Mouse (Mus musculus): ENCODE results near the gene Wdr90. TPM values are rescaled to one million over a fixed set of nuclear protein-coding genes. Genes with fewer than 3 reads are reported as not detected.

Wdr90 gene
- polyA plus RNA-seq, 1 experiment from 2014 or later: 8.2 TPM

DNA sequence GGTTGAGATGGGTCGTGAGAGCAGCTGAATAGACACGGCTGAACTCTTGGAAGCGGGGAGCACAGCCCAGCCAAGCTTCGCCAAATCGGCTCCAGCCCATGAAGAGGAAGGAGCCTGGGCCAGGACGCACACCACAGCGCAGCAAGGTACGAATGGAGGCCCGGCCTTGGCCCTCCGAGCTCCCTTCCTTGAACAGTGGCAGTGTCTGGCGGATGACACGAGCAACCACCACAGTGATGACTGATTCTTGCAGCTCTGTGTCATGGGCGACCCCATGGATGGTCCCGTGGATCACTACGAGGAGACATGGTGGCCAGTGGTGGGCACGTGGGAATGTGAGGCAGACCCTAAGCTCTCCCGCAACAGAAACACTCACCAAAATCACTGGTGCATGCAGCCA lies 66.3 kb downstream of the Wdr90 start:
- WGBS: 87% methylated on average over 17 of the region's 17 CpGs
- no peak overlapping the region for H3K4me2 ChIP-seq (ENCODE audit: low read length)
- 0 out of 2 replicates have a peak, but pooled peaks cover 3% of the 10 kb centered on the region for H3K36me3 ChIP-seq (ENCODE audit: control insufficient read depth, insufficient read depth, low read length)
- H3K4me3 ChIP-seq (ENCODE audit: control insufficient read depth in 1 of 2, insufficient read depth in 1 of 2, low read depth in 1 of 2, low read length in 2 of 2): no peak overlapping the region
- H3K27ac ChIP-seq (replicated peaks in 1 of 2; ENCODE audit: control insufficient read depth in 1 of 2, insufficient read depth in 1 of 2, low read depth in 2 of 2, low read length in 2 of 2): no peak overlapping the region
- no peak overlapping the region for H3K9ac ChIP-seq (ENCODE audit: low read length)
- peaks cover 21 to 36% of the 10 kb centered on the region in 2 experiments for H3K4me1 ChIP-seq (ENCODE audit: control insufficient read depth in 2 of 2, insufficient read depth in 2 of 2, low read length in 2 of 2)
- no peak for ATAC-seq (ENCODE audit: insufficient number of reproducible peaks, insufficient read depth, low FRiP score, low read depth)
- H3K9me3 ChIP-seq (ENCODE audit: control insufficient read depth, low read length): no peaks in the 10 kb centered on the region
- H3K27me3 ChIP-seq (ENCODE audit: control insufficient read depth, insufficient read depth, low read length): no peaks in the 10 kb centered on the region

Small RNA genes within 50 kb of the gene (microRNA-seq; reads per million reads assigned to microRNA genes)
- 1.7 reads per million for gene Mir3082

Other genes starting within 250 kb of the Wdr90 start
- gene Gng13, start 144.3 kb downstream of the Wdr90 start, polyA plus RNA-seq (2014; fragmentation: Nextera tagmentation; extraction: Ambion mirVana): 2.4 and 3.7 TPM in 2 replicates
- gene Chtf18, start 134.1 kb downstream of the Wdr90 start, polyA plus RNA-seq (2014; fragmentation: Nextera tagmentation; extraction: Ambion mirVana): 8.0 and 9.5 TPM in 2 replicates
- 12.0 and 13.4 TPM in 2 replicates for gene Rpusd1, start 133.8 kb downstream of the Wdr90 start, polyA plus RNA-seq (2014; fragmentation: Nextera tagmentation; extraction: Ambion mirVana)
- gene Mslnl, start 125.5 kb downstream of the Wdr90 start, polyA plus RNA-seq (2014; fragmentation: Nextera tagmentation; extraction: Ambion mirVana): not detected in 2 replicates
- 31.9 and 34.7 TPM in 2 replicates for gene Msln, start 107.1 kb downstream of the Wdr90 start, polyA plus RNA-seq (2014; fragmentation: Nextera tagmentation; extraction: Ambion mirVana)
- 36.6 and 37.2 TPM in 2 replicates for gene Narfl, start 87.7 kb downstream of the Wdr90 start, polyA plus RNA-seq (2014; fragmentation: Nextera tagmentation; extraction: Ambion mirVana)
- 59.4 and 60.2 TPM in 2 replicates for gene Haghl, start 75.8 kb downstream of the Wdr90 start, polyA plus RNA-seq (2014; fragmentation: Nextera tagmentation; extraction: Ambion mirVana)
- 0.09 TPM in 1 of 2 replicates, not detected in the other for gene Ccdc78, start 74.9 kb downstream of the Wdr90 start, polyA plus RNA-seq (2014; fragmentation: Nextera tagmentation; extraction: Ambion mirVana)
- gene Fam173a, start 68.6 kb downstream of the Wdr90 start, polyA plus RNA-seq (2014; fragmentation: Nextera tagmentation; extraction: Ambion mirVana): 58.4 and 76.0 TPM in 2 replicates
- not detected in 2 replicates for gene AC134908.4, start 65.8 kb downstream of the Wdr90 start, polyA plus RNA-seq (2014; fragmentation: Nextera tagmentation; extraction: Ambion mirVana)
- 3.3 and 10.1 TPM in 2 replicates for gene Metrn, start 64.4 kb downstream of the Wdr90 start, polyA plus RNA-seq (2014; fragmentation: Nextera tagmentation; extraction: Ambion mirVana)
- gene Fbxl16, start 52.4 kb downstream of the Wdr90 start, polyA plus RNA-seq (2014; fragmentation: Nextera tagmentation; extraction: Ambion mirVana): 0.85 and 1.1 TPM in 2 replicates
- 15.2 and 17.3 TPM in 2 replicates for gene Wdr24, start 37.9 kb downstream of the Wdr90 start, polyA plus RNA-seq (2014; fragmentation: Nextera tagmentation; extraction: Ambion mirVana)
- 28.8 and 30.0 TPM in 2 replicates for gene Jmjd8, start 32.6 kb downstream of the Wdr90 start, polyA plus RNA-seq (2014; fragmentation: Nextera tagmentation; extraction: Ambion mirVana)
- 282 and 298 TPM in 2 replicates for gene Stub1, start 28.1 kb downstream of the Wdr90 start, polyA plus RNA-seq (2014; fragmentation: Nextera tagmentation; extraction: Ambion mirVana)
- gene Rhbdl1, start 24.2 kb downstream of the Wdr90 start, polyA plus RNA-seq (2014; fragmentation: Nextera tagmentation; extraction: Ambion mirVana): 1.2 and 1.5 TPM in 2 replicates
- gene Gm20683, start 19.7 kb downstream of the Wdr90 start, polyA plus RNA-seq (2014; fragmentation: Nextera tagmentation; extraction: Ambion mirVana): 1.2 and 1.9 TPM in 2 replicates
- 11.5 and 12.7 TPM in 2 replicates for gene Rhot2, start 16.6 kb downstream of the Wdr90 start, polyA plus RNA-seq (2014; fragmentation: Nextera tagmentation; extraction: Ambion mirVana)
- gene Mcrip2, start 7.3 kb upstream of the Wdr90 start, polyA plus RNA-seq (2014; fragmentation: Nextera tagmentation; extraction: Ambion mirVana): 164 and 184 TPM in 2 replicates
- 36.7 and 41.7 TPM in 2 replicates for gene Mettl26, start 13.6 kb upstream of the Wdr90 start, polyA plus RNA-seq (2014; fragmentation: Nextera tagmentation; extraction: Ambion mirVana)
- gene Wfikkn1, start 19.4 kb upstream of the Wdr90 start, polyA plus RNA-seq (2014; fragmentation: Nextera tagmentation; extraction: Ambion mirVana): 0.27 and 0.53 TPM in 2 replicates
- 7.5 and 8.8 TPM in 2 replicates for gene Rab40c, start 58.2 kb upstream of the Wdr90 start, polyA plus RNA-seq (2014; fragmentation: Nextera tagmentation; extraction: Ambion mirVana)
- 61.8 and 62.7 TPM in 2 replicates for gene Pigq, start 83.4 kb upstream of the Wdr90 start, polyA plus RNA-seq (2014; fragmentation: Nextera tagmentation; extraction: Ambion mirVana)
- 0.09 TPM in 1 of 2 replicates, not detected in the other for gene Nhlrc4, start 83.5 kb upstream of the Wdr90 start, polyA plus RNA-seq (2014; fragmentation: Nextera tagmentation; extraction: Ambion mirVana)
- 0.09 TPM in 1 of 2 replicates, not detected in the other for gene A930017K11Rik, start 91.1 kb upstream of the Wdr90 start, polyA plus RNA-seq (2014; fragmentation: Nextera tagmentation; extraction: Ambion mirVana)
- gene Capn15, start 124.3 kb upstream of the Wdr90 start, polyA plus RNA-seq (2014; fragmentation: Nextera tagmentation; extraction: Ambion mirVana): 11.2 and 11.3 TPM in 2 replicates
- 12.3 and 12.8 TPM in 2 replicates for gene Rab11fip3, start 208.1 kb upstream of the Wdr90 start, polyA plus RNA-seq (2014; fragmentation: Nextera tagmentation; extraction: Ambion mirVana)
- 33.0 and 39.5 TPM in 2 replicates for gene Decr2, start 228.8 kb upstream of the Wdr90 start, polyA plus RNA-seq (2014; fragmentation: Nextera tagmentation; extraction: Ambion mirVana)
- gene Nme4, start 234.1 kb upstream of the Wdr90 start, polyA plus RNA-seq (2014; fragmentation: Nextera tagmentation; extraction: Ambion mirVana): 58.5 and 68.2 TPM in 2 replicates

All from heart, embryonic 14.5 days (tissue).